Mouse (Mus musculus): ENCODE data around the gene Gm10234. TPM values are rescaled to one million over a fixed set of nuclear protein-coding genes. Genes with fewer than 3 reads are reported as not detected.

Gm10234 gene
- not detected for total RNA-seq (2021)

- no peak for DNase-seq
- intact Hi-C loops (cut with DNase I): no loop called here
Observed at GRCm38 (mm10) chr6:95321812-95322211, at the start of gene Gm10234. Gm10234 (plus strand) TSS chr6:95322112.

- intact Hi-C loops (cut with DNase I): no loop called here
- no peak for DNase-seq
Observed at GRCm38 (mm10) chr6:95277633-95278032, 44.3 kb upstream of the Gm10234 start.

- intact Hi-C loops (cut with DNase I): no loop called here
- DNase-seq: no peak
Observed at GRCm38 (mm10) chr6:95296025-95296424, 25.9 kb upstream of the Gm10234 start.

GRCm38 (mm10) chr6:95298387-95298786 lies 23.5 kb upstream of the Gm10234 start:
- intact Hi-C loops (cut with DNase I): no loop called here
- no peak for DNase-seq

GRCm38 (mm10) chr6:95300658-95301057 lies 21.3 kb upstream of the Gm10234 start:
- peak in 1 of 2 experiments; percentile 3 for DNase-seq
- intact Hi-C loops (cut with DNase I): no loop called here

- intact Hi-C loops (cut with DNase I): no loop called here
Observed at GRCm38 (mm10) chr6:95331191-95331590, 9.3 kb downstream of the Gm10234 start.

GRCm38 (mm10) chr6:95334781-95335180 lies 12.9 kb downstream of the Gm10234 start:
- intact Hi-C loops (cut with DNase I): no loop called here
- peak; percentile 12 to 16 for DNase-seq

More at GRCm38 (mm10) chr6:95331191-95331590, 9.3 kb downstream of the Gm10234 start:
- DNase-seq: no peak

- DNase-seq: no peak
- intact Hi-C loops (cut with DNase I): no loop called here
Observed at GRCm38 (mm10) chr6:95349378-95349777, 27.5 kb downstream of the Gm10234 start.

- intact Hi-C loops (cut with DNase I): no loop called here
- DNase-seq: no peak
Observed at GRCm38 (mm10) chr6:95353043-95353442, 31.1 kb downstream of the Gm10234 start.

- intact Hi-C loops (cut with DNase I): no loop called here
Observed at GRCm38 (mm10) chr6:95353886-95354285, 32.0 kb downstream of the Gm10234 start.

GRCm38 (mm10) chr6:95360084-95360483 lies 38.2 kb downstream of the Gm10234 start:
- intact Hi-C loops (cut with DNase I): no loop called here

More at GRCm38 (mm10) chr6:95353886-95354285, 32.0 kb downstream of the Gm10234 start:
- DNase-seq: no peak

GRCm38 (mm10) chr6:95362707-95363106 lies 40.8 kb downstream of the Gm10234 start:
- DNase-seq: no peak

More at GRCm38 (mm10) chr6:95360084-95360483, 38.2 kb downstream of the Gm10234 start:
- peak; percentile 8 to 13 for DNase-seq

GRCm38 (mm10) chr6:95371811-95372210 lies 49.9 kb downstream of the Gm10234 start:
- DNase-seq: no peak
- intact Hi-C loops (cut with DNase I): no loop called here

More at GRCm38 (mm10) chr6:95362707-95363106, 40.8 kb downstream of the Gm10234 start:
- intact Hi-C loops (cut with DNase I): no loop called here

Other genes with a start within 250 kb of the Gm10234 start
- gene Kbtbd8, start 204.9 kb upstream of the Gm10234 start, total RNA-seq (2021): under 1 TPM; 0.26 to 0.37 TPM